8 mouse cellular contexts compared by ENCODE assay signal in the genomic region with DNA sequence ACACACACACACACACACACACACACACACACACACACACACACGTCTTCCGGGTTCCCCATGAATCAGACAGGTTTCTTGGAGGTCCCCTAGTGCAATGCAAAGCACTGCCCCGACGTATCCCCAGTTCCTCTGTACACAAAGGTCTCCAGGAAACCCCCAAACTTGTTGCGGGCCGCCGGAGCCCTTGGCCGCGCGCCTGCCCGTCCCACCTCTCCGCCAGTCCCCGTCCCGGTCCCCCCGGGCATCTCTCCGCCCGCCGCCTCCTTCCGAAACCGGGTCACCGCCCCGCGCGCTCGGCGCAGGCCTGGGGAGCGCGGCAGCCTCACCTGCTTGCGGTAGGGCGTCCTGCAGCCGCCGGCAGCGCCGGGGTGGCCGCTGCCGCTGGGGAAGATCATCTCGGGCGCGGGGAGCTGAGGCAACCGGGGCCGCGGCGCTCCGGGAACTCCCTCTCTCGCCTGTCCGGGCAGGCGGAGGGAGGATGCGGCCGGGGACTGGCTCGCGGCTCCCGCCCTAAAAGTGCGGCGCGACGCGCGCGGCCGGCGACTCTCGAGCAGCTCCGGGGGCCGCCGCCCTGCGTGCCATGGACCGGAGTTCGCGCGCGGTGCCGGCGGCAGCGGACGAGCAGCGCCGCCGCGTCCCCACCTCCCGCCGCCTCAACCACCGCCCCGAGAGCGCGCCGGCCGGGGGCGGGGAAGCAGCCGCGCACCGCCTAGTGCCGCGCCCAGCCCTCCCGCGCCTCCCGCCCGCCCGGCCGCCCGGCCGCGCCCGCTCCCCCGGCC.
DNase-seq lines count a peak whose midpoint lies in the region; ATAC-seq lines count a peak whose summit lies in the region.

No protein-coding gene starts in this region.

- peak; percentile 87 for ATAC-seq in embryonic facial prominence, embryonic 12.5 days (ENCODE audit: insufficient number of reproducible peaks, insufficient read depth, low FRiP score, low TSS enrichment)
- ATAC-seq in liver, embryonic 13.5 days (ENCODE audit: low read depth), result peak; percentile 93
- peak; percentile 89 for ATAC-seq in stomach, embryonic 14.5 days (ENCODE audit: insufficient number of reproducible peaks, insufficient read depth, low FRiP score, low read depth)

- peak overlapping the region; percentile 75 for H3K4me2 ChIP-seq in embryonic facial prominence, embryonic 12.5 days (replicated peaks)
- H3K4me2 ChIP-seq in liver, embryonic 13.5 days, result peak overlapping the region; percentile 95
- H3K4me2 ChIP-seq in stomach, embryonic 14.5 days (replicated peaks; ENCODE audit: low read depth, low read length), result peak overlapping the region; percentile 62

- H3K36me3 ChIP-seq in embryonic facial prominence, embryonic 12.5 days, result no peaks in the 10 kb centered on the region
- H3K36me3 ChIP-seq in liver, embryonic 13.5 days, result peaks cover 8% of the 10 kb centered on the region; the same call in 1 of the 2 replicates
- H3K36me3 ChIP-seq in stomach, embryonic 14.5 days (ENCODE audit: control insufficient read depth, insufficient read depth, low read length), result no peaks in the 10 kb centered on the region

- H3K27ac ChIP-seq in embryonic facial prominence, embryonic 12.5 days, result peak overlapping the region; percentile 94
- H3K27ac ChIP-seq in liver, embryonic 13.5 days, result peak overlapping the region; percentile 91
- H3K27ac ChIP-seq in stomach, embryonic 14.5 days (ENCODE audit: low read length), result peak overlapping the region; percentile 96

- peaks cover 57% of the 10 kb centered on the region for H3K4me1 ChIP-seq in embryonic facial prominence, embryonic 12.5 days
- peaks cover 72% of the 10 kb centered on the region for H3K4me1 ChIP-seq in liver, embryonic 13.5 days (replicated peaks)
- peaks cover 48% of the 10 kb centered on the region for H3K4me1 ChIP-seq in stomach, embryonic 14.5 days (ENCODE audit: control insufficient read depth, insufficient read depth, low read length)

- peak; percentile 49 to 70 for DNase-seq in left cerebral cortex, adult 18-20 months (ENCODE audit: low spot score in 2 of 2)
- no peak for DNase-seq in left cerebral cortex, adult 11 months (ENCODE audit: low spot score)
- peak; percentile 80 to 83 for DNase-seq in heart, adult 9 months (ENCODE audit: low spot score in 2 of 2)
- peak; percentile 55 for DNase-seq in kidney, adult 9 months
- peak; percentile 67 for DNase-seq in liver, embryonic 13.5 days
- peak; percentile 67 to 69 for DNase-seq in natural killer cell, adult 2 months (ENCODE audit: low spot score in 2 of 2)

- H3K9me3 ChIP-seq in embryonic facial prominence, embryonic 12.5 days, result no peaks in the 10 kb centered on the region
- no peaks in the 10 kb centered on the region for H3K9me3 ChIP-seq in liver, embryonic 13.5 days (replicated peaks)
- H3K9me3 ChIP-seq in stomach, embryonic 14.5 days (ENCODE audit: control insufficient read depth, low read depth, low read length), result no peaks in the 10 kb centered on the region

- no peaks in the 10 kb centered on the region for H3K27me3 ChIP-seq in embryonic facial prominence, embryonic 12.5 days
- H3K27me3 ChIP-seq in liver, embryonic 13.5 days, result 0 out of 2 replicates have a peak, but pooled peaks cover 3% of the 10 kb centered on the region
- H3K27me3 ChIP-seq in stomach, embryonic 14.5 days (ENCODE audit: control insufficient read depth, insufficient read depth, low read length), result no peaks in the 10 kb centered on the region

- H3K4me3 ChIP-seq in embryonic facial prominence, embryonic 12.5 days, result peak overlapping the region; percentile 97
- H3K4me3 ChIP-seq in liver, embryonic 13.5 days (replicated peaks), result peak overlapping the region; percentile 86
- H3K4me3 ChIP-seq in stomach, embryonic 14.5 days (ENCODE audit: low read depth, low read length), result peak overlapping the region; percentile 99

- H3K9ac ChIP-seq in embryonic facial prominence, embryonic 12.5 days, result peak overlapping the region; percentile 96
- peak overlapping the region; percentile 92 for H3K9ac ChIP-seq in liver, embryonic 13.5 days
- H3K9ac ChIP-seq in stomach, embryonic 14.5 days (replicated peaks; ENCODE audit: low read depth, low read length), result peak overlapping the region; percentile 97

- under 1% methylated on average over 47 of the region's 104 CpGs for whole genome bisulfite sequencing in embryonic facial prominence, embryonic 12.5 days
- under 1% methylated on average over 81 of the region's 104 CpGs for WGBS in liver, embryonic 13.5 days (ENCODE audit: insufficient replicate concordance)
- WGBS in stomach, embryonic 14.5 days, result under 1% methylated on average over 59 of the region's 104 CpGs
